In the genomic region with DNA sequence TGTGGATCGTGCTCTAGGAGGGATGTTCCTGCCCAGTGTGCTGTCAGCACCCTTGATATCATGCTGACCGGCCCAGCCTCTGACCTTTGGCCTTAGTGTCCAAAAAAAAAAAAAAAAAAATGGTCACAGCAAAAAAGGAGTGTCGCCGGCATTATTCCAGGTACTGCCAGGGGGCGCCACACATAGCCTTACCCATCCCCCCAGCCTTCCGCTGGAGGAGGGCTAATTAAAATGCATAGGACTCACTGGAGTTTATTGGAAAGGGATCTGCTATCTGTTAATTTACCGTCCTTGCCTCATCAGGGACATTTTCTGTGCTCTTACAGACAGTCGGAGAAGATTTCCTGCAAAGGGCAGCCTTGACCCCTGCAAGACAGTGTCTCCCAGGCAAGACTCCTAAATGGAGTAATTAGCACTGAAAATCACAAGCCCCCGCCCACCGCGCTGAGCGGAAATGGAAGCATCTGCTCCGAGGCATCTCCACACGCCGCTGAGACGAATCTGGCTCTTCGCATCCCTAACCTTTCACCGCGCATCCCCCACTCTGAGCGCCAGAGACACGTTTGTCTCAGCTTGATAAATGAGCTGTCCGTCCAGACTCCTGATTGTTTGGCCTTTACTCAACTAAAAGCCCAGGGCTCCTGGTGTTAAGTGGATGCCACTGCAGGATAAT, we compare ENCODE assay signal across 10 mouse cellular contexts. TPM values are rescaled to one million over a fixed set of nuclear protein-coding genes. Genes with fewer than 3 reads are reported as not detected.
A peak's percentile ranks its signal among the peaks of the same experiment; 100 is the strongest.
DNase-seq lines count a peak whose midpoint lies in the region; ATAC-seq and TF ChIP-seq lines count a peak whose summit lies in the region.
"Had no signal": no experiment of that assay in that cellular context is flagged by ENCODE, and none has a peak within 500 bp of the region (broad histone marks: within the 10 kb centered on the region; RNA-seq: fewer than 3 reads in every experiment).

No protein-coding gene starts in this region.

- 7% methylated on average over 22 of the region's 22 CpGs for whole genome bisulfite sequencing in intestine, embryonic 15.5 days
- 9% methylated on average over 22 of the region's 22 CpGs for WGBS in intestine, postnatal 0 days
- 5% methylated on average over 22 of the region's 22 CpGs for WGBS in forebrain, embryonic 11.5 days
- WGBS in midbrain, postnatal 0 days = 11% methylated on average over 22 of the region's 22 CpGs

- H3K4me3 ChIP-seq in intestine, embryonic 15.5 days (replicated peaks) = no peak overlapping the region
- no peak overlapping the region for H3K4me3 ChIP-seq in intestine, postnatal 0 days (ENCODE audit: low read depth, low read length)
- H3K4me3 ChIP-seq in forebrain, embryonic 11.5 days (ENCODE audit: low read depth, low read length) = no peak overlapping the region
- H3K4me3 ChIP-seq in midbrain, postnatal 0 days (ENCODE audit: low read depth, low read length) = peak overlapping the region; percentile 0; the same call in 1 of the 2 replicates
- H3K4me3 ChIP-seq: megakaryocyte, embryonic 14.5 days had no signal

- TF ChIP-seq CTCF in intestine, postnatal 0 days (IDR thresholded peaks at IDR 0.05; ENCODE audit: low read depth) = no peak; the same call in 1 of the 2 replicates
- peak; percentile 56 for TF ChIP-seq CTCF in midbrain, postnatal 0 days (IDR thresholded peaks at IDR 0.05)

- no peak overlapping the region for H3K9ac ChIP-seq in intestine, embryonic 15.5 days
- no peak overlapping the region for H3K9ac ChIP-seq in intestine, postnatal 0 days (ENCODE audit: low read depth, low read length)
- no peak overlapping the region for H3K9ac ChIP-seq in forebrain, embryonic 11.5 days (ENCODE audit: low read length)
- H3K9ac ChIP-seq in midbrain, postnatal 0 days (replicated peaks; ENCODE audit: low read length, poor library complexity, severe bottlenecking) = no peak overlapping the region

- no peak overlapping the region for H3K27ac ChIP-seq in intestine, embryonic 15.5 days
- H3K27ac ChIP-seq in intestine, postnatal 0 days (ENCODE audit: low read depth, low read length) = no peak overlapping the region
- H3K27ac ChIP-seq in forebrain, embryonic 11.5 days (ENCODE audit: low read depth, low read length) = no peak overlapping the region
- H3K27ac ChIP-seq in midbrain, postnatal 0 days (ENCODE audit: low read depth, low read length) = no peak overlapping the region

- ATAC-seq in intestine, embryonic 15.5 days = no peak
- ATAC-seq in intestine, postnatal 0 days = no peak
- peak; percentile 33; the same call in 1 of the 2 replicates for ATAC-seq in forebrain, embryonic 11.5 days (replicated peaks; ENCODE audit: low FRiP score)
- ATAC-seq in midbrain, postnatal 0 days (ENCODE audit: low FRiP score) = no peak
- ATAC-seq in activated CD4-positive, CD25-positive, alpha-beta regulatory T cell, adult 4 months = no peak

- 0 out of 2 replicates have a peak, but pooled peaks cover 6% of the 10 kb centered on the region for H3K4me1 ChIP-seq in intestine, embryonic 15.5 days (replicated peaks)
- no peaks in the 10 kb centered on the region for H3K4me1 ChIP-seq in intestine, postnatal 0 days (replicated peaks; ENCODE audit: control insufficient read depth, insufficient read depth, low read length)
- H3K4me1 ChIP-seq in forebrain, embryonic 11.5 days (replicated peaks; ENCODE audit: control insufficient read depth, insufficient read depth, low read length) = no peaks in the 10 kb centered on the region; the same call in 1 of the 2 replicates
- H3K4me1 ChIP-seq in midbrain, postnatal 0 days (ENCODE audit: insufficient read depth, low read length) = no peaks in the 10 kb centered on the region; the same call in 1 of the 2 replicates
- H3K4me1 ChIP-seq: megakaryocyte, embryonic 14.5 days had no signal

- H3K27me3 ChIP-seq in intestine, embryonic 15.5 days (replicated peaks) = 0 out of 2 replicates have a peak, but pooled peaks cover 6% of the 10 kb centered on the region
- H3K27me3 ChIP-seq in intestine, postnatal 0 days (replicated peaks; ENCODE audit: control insufficient read depth, insufficient read depth, low read length) = no peaks in the 10 kb centered on the region
- no peaks in the 10 kb centered on the region for H3K27me3 ChIP-seq in forebrain, embryonic 11.5 days (ENCODE audit: control insufficient read depth, insufficient read depth, low read length)
- H3K27me3 ChIP-seq in midbrain, postnatal 0 days (ENCODE audit: insufficient read depth, low read length) = peaks cover 4% of the 10 kb centered on the region; the same call in 1 of the 2 replicates

- no peaks in the 10 kb centered on the region for H3K36me3 ChIP-seq in intestine, embryonic 15.5 days
- no peaks in the 10 kb centered on the region for H3K36me3 ChIP-seq in intestine, postnatal 0 days (ENCODE audit: control insufficient read depth, insufficient read depth)
- no peaks in the 10 kb centered on the region for H3K36me3 ChIP-seq in forebrain, embryonic 11.5 days (ENCODE audit: control insufficient read depth, insufficient read depth, low read length)
- no peaks in the 10 kb centered on the region for H3K36me3 ChIP-seq in midbrain, postnatal 0 days (ENCODE audit: insufficient read depth, low read length)

- DNase-seq in brain, adult 2 months (ENCODE audit: low read depth, low spot score) = peak; percentile 56
- peak; percentile 60 for DNase-seq in forebrain, embryonic 11.5 days (ENCODE audit: low spot score)
- DNase-seq in midbrain, postnatal 0 days (ENCODE audit: low spot score) = peak; percentile 61
- DNase-seq in urinary bladder, adult 18-20 months (ENCODE audit: low spot score in 2 of 2) = no peak
- no peak for DNase-seq in spleen, postnatal 14 days (ENCODE audit: low spot score in 2 of 2)

- peak overlapping the region; percentile 17; the same call in 1 of the 2 replicates for H3K4me2 ChIP-seq in intestine, embryonic 15.5 days (replicated peaks)
- H3K4me2 ChIP-seq in intestine, postnatal 0 days (replicated peaks; ENCODE audit: low read depth) = no peak overlapping the region
- peak overlapping the region; percentile 40; the same call in 1 of the 2 replicates for H3K4me2 ChIP-seq in forebrain, embryonic 11.5 days (ENCODE audit: low read depth, low read length, severe bottlenecking)
- H3K4me2 ChIP-seq in midbrain, postnatal 0 days (ENCODE audit: low read depth, low read length, poor library complexity, severe bottlenecking) = peak overlapping the region; percentile 35

- no peaks in the 10 kb centered on the region for H3K9me3 ChIP-seq in intestine, embryonic 15.5 days
- no peaks in the 10 kb centered on the region for H3K9me3 ChIP-seq in intestine, postnatal 0 days (ENCODE audit: control insufficient read depth)
- H3K9me3 ChIP-seq in forebrain, embryonic 11.5 days (ENCODE audit: control insufficient read depth, low read length) = no peaks in the 10 kb centered on the region
- no peaks in the 10 kb centered on the region for H3K9me3 ChIP-seq in midbrain, postnatal 0 days (ENCODE audit: low read length)

RNA-seq across cellular contexts. Expression of gene Zdhhc25, which starts 38.9 kb away (rescaled TPM):
- not detected in 2 replicates for polyA plus RNA-seq in intestine, embryonic 15.5 days (2015; fragmentation: Nextera tagmentation; extraction: Ambion mirVana)
- polyA plus RNA-seq in intestine, postnatal 0 days (2015; fragmentation: Nextera tagmentation; extraction: Ambion mirVana) = not detected in 2 replicates
- polyA plus RNA-seq in forebrain, embryonic 11.5 days (2014; fragmentation: Nextera tagmentation; extraction: Ambion mirVana) = not detected in 2 replicates
- not detected in 2 replicates for total RNA-seq in midbrain, postnatal 0 days (2014; rRNA removed)
- not detected in 2 replicates for polyA plus RNA-seq in midbrain, postnatal 0 days (2015; fragmentation: Nextera tagmentation; extraction: Ambion mirVana)
- not detected for polyA plus RNA-seq in activated CD4-positive, CD25-positive, alpha-beta regulatory T cell, adult 4 months (2017; shearing (Covaris generic))
- total RNA-seq: MEL had no signal

Comparison
In these comparisons a context has a peak if more than half of its experiments do, and no peak if none do; other contexts are left out.
1. DNase-seq: peak in brain, adult 2 months (single experiment), forebrain, embryonic 11.5 days (single experiment) and midbrain, postnatal 0 days (single experiment); none in urinary bladder, adult 18-20 months (0 of 2) and spleen, postnatal 14 days (0 of 2).